Mouse (Mus musculus) liver, postnatal 0 days (tissue): ENCODE data around the gene Clcn6. TPM values are rescaled to one million over a fixed set of nuclear protein-coding genes. Genes with fewer than 3 reads are reported as not detected.

Experiments
- ATAC-seq: fragments of 200-750 bp; cut with Nextera tagmentation; 2 replicates; pipeline ENCODE4 v1.8.0; 2017; ENCODE audit warnings: mild to moderate bottlenecking, moderate library complexity
- DNase-seq: peaks from one replicate; pipeline ENCODE4 v3.0.0-alpha.2; 2016
- H3K27ac ChIP-seq: fragments of 300-500 bp; sonication (generic); 2 replicates; pipeline ENCODE4 v1.5.1; 2014; ENCODE audit warnings: antibody characterized with exemption, moderate library complexity, mild to moderate bottlenecking, low read depth
- H3K27me3 ChIP-seq: fragments of 300-500 bp; sonication (generic); 2 replicates; pipeline ENCODE4 v1.6.1; 2014; ENCODE audit warnings: low read length, control low read depth, mixed read lengths; ENCODE audit not compliant: insufficient read depth
- H3K36me3 ChIP-seq: fragments of 300-500 bp; sonication (generic); replicated peaks from 2 replicates; pipeline ENCODE4 v1.6.1; 2014; ENCODE audit warnings: mild to moderate bottlenecking, control low read depth, low read length, moderate library complexity, mixed read lengths; ENCODE audit not compliant: insufficient read depth
- H3K4me1 ChIP-seq: fragments of 300-500 bp; sonication (generic); 2 replicates; pipeline ENCODE4 v1.6.1; 2014; ENCODE audit warnings: antibody characterized with exemption, mild to moderate bottlenecking, control low read depth; ENCODE audit not compliant: insufficient read depth
- H3K4me2 ChIP-seq: fragments of 300-500 bp; sonication (generic); 2 replicates; pipeline ENCODE4 v1.6.1; 2014; ENCODE audit warnings: low read depth, mild to moderate bottlenecking, low read length, moderate library complexity, mixed read lengths
- H3K4me3 ChIP-seq: fragments of 300-500 bp; sonication (generic); 2 replicates; pipeline ENCODE4 v1.5.1; 2014; ENCODE audit warnings: low read depth, low read length
- H3K9ac ChIP-seq: fragments of 300-500 bp; sonication (generic); replicated peaks from 2 replicates; pipeline ENCODE4 v1.6.1; 2014; ENCODE audit warnings: mild to moderate bottlenecking, moderate library complexity
- H3K9me3 ChIP-seq: fragments of 300-500 bp; sonication (generic); 2 replicates; pipeline ENCODE4 v1.6.1; 2016; ENCODE audit warnings: mild to moderate bottlenecking, control low read depth, low read length, mixed read lengths
- CTCF ChIP-seq: sonication (generic); IDR thresholded peaks from 2 replicates; pipeline ENCODE4 v1.5.1; 2016; ENCODE audit warnings: antibody characterized with exemption, low read depth
- EP300 ChIP-seq: IDR thresholded peaks from 2 replicates; pipeline ENCODE4 v1.6.1; 2016; ENCODE audit warnings: antibody characterized with exemption, low read depth, mild to moderate bottlenecking
- WGBS: fragments of 180-500 bp; shearing (Covaris S2); extraction: QIAGEN DNeasy Blood & Tissue Kit; methylation state at CpG from one replicate; pipeline ENCODE4 v1.1.7; 2014; ENCODE audit not compliant: insufficient replicate concordance; 5-methylcytosine and 5-hydroxymethylcytosine counted together
- polyA plus RNA-seq: library from polyadenylated mRNA; unstranded; fragments of >200 nt; fragmentation: Nextera tagmentation; extraction: Ambion mirVana; gene quantifications from 2 replicates; pipeline ENCODE4 v1.2.1, GENCODE M21; 2015

The Clcn6 gene
- polyA plus RNA-seq, 1 experiment from 2014 or later = 0.79 TPM

- no peak for ATAC-seq
These were observed 75.8 kb downstream of the Clcn6 start for GRCm38 (mm10) chr4:147962781-147963180.

GRCm38 (mm10) chr4:147959881-147960831 is 78.5 kb downstream of the Clcn6 start:
- no peak overlapping the region for H3K9ac ChIP-seq
- ATAC-seq (peak; percentile 47), DNase-seq (peak; percentile 75)
- H3K36me3 ChIP-seq = no peaks in the 10 kb centered on the region
- H3K4me3 ChIP-seq = no peak overlapping the region
- no peak overlapping the region for H3K27ac ChIP-seq
- no peaks in the 10 kb centered on the region for H3K27me3 ChIP-seq
- H3K4me2 ChIP-seq = no peak overlapping the region
- no peaks in the 10 kb centered on the region for H3K4me1 ChIP-seq
- 27% methylated on average over 6 of the region's 6 CpGs for WGBS
- TF ChIP-seq EP300 (no peak), CTCF (peak; percentile 86)
- H3K9me3 ChIP-seq = no peaks in the 10 kb centered on the region

More at GRCm38 (mm10) chr4:147962781-147963180, 75.8 kb downstream of the Clcn6 start:
- DNase-seq = no peak
- WGBS = 49% methylated on average over 6 of the region's 6 CpGs
- Histone ChIP-seq H3K9me3 (no peaks in the 10 kb centered on the region), H3K9ac (no peak overlapping the region), H3K36me3 (no peaks in the 10 kb centered on the region), H3K27me3 (no peaks in the 10 kb centered on the region), H3K4me2 (no peak overlapping the region), H3K4me3 (no peak overlapping the region), H3K4me1 (no peaks in the 10 kb centered on the region), H3K27ac (no peak overlapping the region)
- TF ChIP-seq EP300 = no peak
- TF ChIP-seq CTCF = no peak

GRCm38 (mm10) chr4:147957141-147957540 is 81.5 kb downstream of the Clcn6 start:
- TF ChIP-seq EP300 (no peak), CTCF (no peak)
- no peaks in the 10 kb centered on the region for H3K4me1 ChIP-seq
- no peak overlapping the region for H3K9ac ChIP-seq
- H3K27ac ChIP-seq = no peak overlapping the region
- no peaks in the 10 kb centered on the region for H3K9me3 ChIP-seq
- no peak for DNase-seq
- H3K27me3 ChIP-seq = no peaks in the 10 kb centered on the region
- H3K4me3 ChIP-seq = no peak overlapping the region
- WGBS = 38% methylated on average over 11 of the region's 11 CpGs
- H3K36me3 ChIP-seq = no peaks in the 10 kb centered on the region
- ATAC-seq = no peak
- H3K4me2 ChIP-seq = no peak overlapping the region

Other genes with a start within 250 kb of the Clcn6 start
- gene Zfp984, start 229.0 kb downstream of the Clcn6 start, polyA plus RNA-seq = 2.5 and 2.8 TPM in 2 replicates
- 1.6 and 1.7 TPM in 2 replicates for gene Zfp933, start 190.5 kb downstream of the Clcn6 start, polyA plus RNA-seq
- gene Miip, start 170.0 kb downstream of the Clcn6 start, polyA plus RNA-seq = 17.5 and 19.0 TPM in 2 replicates
- 0.90 TPM in 2 replicates for gene Fv1, start 169.8 kb downstream of the Clcn6 start, polyA plus RNA-seq
- gene Mfn2, start 134.1 kb downstream of the Clcn6 start, polyA plus RNA-seq = 12.3 and 14.1 TPM in 2 replicates
- 24.8 and 25.4 TPM in 2 replicates for gene Plod1, start 102.1 kb downstream of the Clcn6 start, polyA plus RNA-seq
- 6.5 and 8.5 TPM in 2 replicates for gene 2510039O18Rik, start 97.9 kb downstream of the Clcn6 start, polyA plus RNA-seq
- gene Nppb, start 53.0 kb downstream of the Clcn6 start, polyA plus RNA-seq = not detected in 2 replicates
- 0.13 TPM in 1 of 2 replicates, not detected in the other for gene Nppa, start 38.1 kb downstream of the Clcn6 start, polyA plus RNA-seq
- gene Mthfr, start 256 bp upstream of the Clcn6 start, polyA plus RNA-seq = 3.7 and 4.5 TPM in 2 replicates
- gene Agtrap, start 49.2 kb upstream of the Clcn6 start, polyA plus RNA-seq = 10.4 and 10.8 TPM in 2 replicates
- gene Mad2l2, start 91.6 kb upstream of the Clcn6 start, polyA plus RNA-seq = 16.9 and 18.8 TPM in 2 replicates
- gene Draxin, start 91.9 kb upstream of the Clcn6 start, polyA plus RNA-seq = 0.04 and 0.05 TPM in 2 replicates
- 30.1 and 32.0 TPM in 2 replicates for gene Fbxo6, start 113.3 kb upstream of the Clcn6 start, polyA plus RNA-seq
- gene Fbxo44, start 121.7 kb upstream of the Clcn6 start, polyA plus RNA-seq = 0.81 and 0.97 TPM in 2 replicates
- gene Fbxo2, start 121.8 kb upstream of the Clcn6 start, polyA plus RNA-seq = 0.19 TPM in 1 of 2 replicates, not detected in the other
- not detected in 2 replicates for gene Disp3, start 249.1 kb upstream of the Clcn6 start, polyA plus RNA-seq